Mouse (Mus musculus) kidney, postnatal 25 days (tissue): Measurements from ENCODE around the gene Vwce.

Source experiments
- DNase-seq, 2 experiments: peaks; one replicate each; pipeline ENCODE4 v3.0.0; 2021; ENCODE audit warnings: mixed read lengths in 2 of 2

The Vwce gene

GRCm38 (mm10) chr19:10634106-10634871 is at the start of gene Vwce:
TSS of gene Vwce (plus strand) at chr19:10634213.
- peak; percentile 58 to 79 for DNase-seq

- peak in 1 of 2 experiments; percentile 39 for DNase-seq
These were observed 48.9 kb upstream of the Vwce start for GRCm38 (mm10) chr19:10585112-10585511.

- no peak for DNase-seq
These were observed 46.8 kb upstream of the Vwce start for GRCm38 (mm10) chr19:10587231-10587630.

- DNase-seq, result no peak
These were observed 44.7 kb upstream of the Vwce start for GRCm38 (mm10) chr19:10589127-10589857.

GRCm38 (mm10) chr19:10590301-10590700 is 43.7 kb upstream of the Vwce start:
- no peak for DNase-seq

- no peak for DNase-seq
These were observed 42.2 kb upstream of the Vwce start for GRCm38 (mm10) chr19:10591659-10592377.

GRCm38 (mm10) chr19:10598188-10598587 is 35.8 kb upstream of the Vwce start:
- DNase-seq, result peak in 1 of 2 experiments; percentile 36

- DNase-seq, result no peak
These were observed 34.4 kb upstream of the Vwce start for GRCm38 (mm10) chr19:10599648-10600047.

- DNase-seq, result no peak
These were observed 31.7 kb upstream of the Vwce start for GRCm38 (mm10) chr19:10602247-10602769.

GRCm38 (mm10) chr19:10602787-10603186 is 31.2 kb upstream of the Vwce start:
- peak; percentile 92 to 95 for DNase-seq

- DNase-seq, result peak; percentile 74 to 87
These were observed 30.1 kb upstream of the Vwce start for GRCm38 (mm10) chr19:10603660-10604523.

GRCm38 (mm10) chr19:10604534-10604933 is 29.5 kb upstream of the Vwce start:
- no peak for DNase-seq

- peak; percentile 99 for DNase-seq
These were observed 28.6 kb upstream of the Vwce start, which contains the start of the genes Ddb1 and Tkfc for GRCm38 (mm10) chr19:10605293-10605900. TSS of gene Ddb1 (plus strand) at chr19:10605327. TSS of gene Tkfc (minus strand) at chr19:10605654.

GRCm38 (mm10) chr19:10605901-10606622 is 28.0 kb upstream of the Vwce start:
- DNase-seq, result peak; percentile 26 to 43

- DNase-seq, result no peak
These were observed 25.3 kb upstream of the Vwce start for GRCm38 (mm10) chr19:10608573-10609240.

GRCm38 (mm10) chr19:10634872-10635318 is 882 bp downstream of the Vwce start:
- peak; percentile 73 to 89 for DNase-seq

- no peak for DNase-seq
These were observed 3.8 kb downstream of the Vwce start for GRCm38 (mm10) chr19:10637840-10638239.

GRCm38 (mm10) chr19:10640080-10640479 is 6.1 kb downstream of the Vwce start:
- DNase-seq, result no peak

GRCm38 (mm10) chr19:10640589-10641378 is 6.8 kb downstream of the Vwce start:
- no peak for DNase-seq
